Mouse (Mus musculus): ENCODE results near the gene Rmnd5a.
"Not testable (repeated sequence)": the region's sequence is repeated elsewhere in the genome, so short reads cannot be mapped to it uniquely, and the experiment has no call there.

The Rmnd5a gene

GRCm38 (mm10) chr6:71440492-71441250 lies at the start of gene Rmnd5a:
Gene Rmnd5a, minus strand, starts transcription at chr6:71440637.
- peak; percentile 99 for DNase-seq

- DNase-seq, result no peak
These were observed 47.5 kb upstream of the Rmnd5a start for GRCm38 (mm10) chr6:71487966-71488365.

- no peak for DNase-seq
These were observed 46.4 kb upstream of the Rmnd5a start for GRCm38 (mm10) chr6:71486867-71487266.

DNA sequence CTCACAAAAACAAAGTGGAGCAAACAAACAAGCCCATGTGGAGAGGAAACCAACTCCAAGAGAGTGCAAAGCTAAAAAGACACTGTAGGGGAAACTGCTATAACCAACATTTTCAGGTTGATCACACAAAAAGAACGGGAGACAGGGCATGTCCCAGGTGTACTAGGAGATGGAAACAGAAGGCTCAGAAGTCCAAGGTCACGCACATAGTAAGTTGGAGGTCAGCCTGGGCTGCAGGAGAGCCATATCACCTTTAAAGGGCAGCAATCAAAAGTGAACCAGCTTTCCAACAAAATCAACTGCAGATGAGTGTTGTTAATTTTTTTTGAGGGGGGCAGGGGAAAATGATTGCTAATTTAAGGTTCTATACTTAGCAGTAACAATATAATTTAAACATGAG lies 45.8 kb upstream of the Rmnd5a start:
- no peak for DNase-seq

DNA sequence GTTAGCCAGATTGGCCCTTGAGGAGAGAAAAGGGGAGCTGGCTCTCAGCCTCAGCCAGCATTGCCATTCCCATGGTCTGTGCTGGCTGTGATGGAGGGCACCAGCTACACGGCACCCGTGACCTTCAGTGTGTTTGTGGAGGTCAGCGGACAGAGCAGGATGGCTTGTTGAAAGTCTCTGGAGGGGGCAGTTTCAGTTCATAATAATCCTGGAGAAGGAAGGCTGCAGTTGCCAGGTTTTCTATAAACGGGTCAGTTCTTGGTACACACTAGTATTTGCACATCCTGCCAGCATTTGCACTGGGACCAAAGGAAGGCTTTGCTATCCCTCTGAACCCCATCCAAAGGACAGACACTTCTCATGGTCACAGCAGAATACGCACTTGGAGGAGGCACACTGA lies 44.8 kb upstream of the Rmnd5a start:
- no peak for DNase-seq

- DNase-seq, result no peak
These were observed 40.7 kb upstream of the Rmnd5a start for GRCm38 (mm10) chr6:71481136-71481535.

DNA sequence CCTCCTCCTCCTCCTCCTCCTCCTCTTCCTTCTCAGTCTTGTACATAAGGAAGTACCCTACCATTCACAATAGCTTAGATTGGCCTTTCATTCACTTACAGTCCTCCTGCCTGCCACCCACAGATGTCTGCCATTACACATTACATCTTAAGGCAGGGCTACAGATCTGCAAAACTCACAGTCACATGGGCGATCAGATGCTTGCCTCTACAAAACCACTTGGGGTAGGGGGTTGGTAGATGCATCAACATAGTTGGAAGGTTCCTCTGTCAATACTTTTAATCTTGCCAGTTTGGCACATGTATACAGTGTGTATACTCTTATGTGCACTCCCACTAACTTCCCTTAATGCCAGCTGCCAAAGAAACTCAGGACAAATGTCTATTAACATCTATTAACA lies 39.7 kb upstream of the Rmnd5a start:
- DNase-seq, result no peak

GRCm38 (mm10) chr6:71479588-71479987 lies 39.2 kb upstream of the Rmnd5a start:
- DNase-seq, result not testable (repeated sequence)

GRCm38 (mm10) chr6:71478816-71479568 lies 38.6 kb upstream of the Rmnd5a start:
- DNase-seq, result not testable (repeated sequence)

DNA sequence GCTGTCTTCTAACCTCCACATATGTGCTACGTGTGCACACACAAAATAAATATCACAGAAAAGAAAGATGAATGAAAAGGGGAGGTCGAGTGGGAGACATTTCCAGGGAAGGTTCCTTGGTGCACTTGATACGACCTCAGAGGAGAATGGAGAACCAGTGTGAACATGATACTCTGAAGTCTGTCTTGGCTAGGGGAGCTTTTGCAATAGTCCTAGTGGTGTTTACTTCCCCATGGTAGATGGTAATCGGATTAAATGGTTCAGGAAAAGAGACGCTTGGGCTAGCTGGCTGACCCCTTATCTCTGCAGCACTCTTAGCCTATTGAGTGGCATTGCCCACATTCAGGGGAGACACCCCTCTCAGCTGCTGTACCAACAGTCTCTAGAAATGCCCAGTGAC lies 36.3 kb upstream of the Rmnd5a start:
- DNase-seq, result no peak

DNA sequence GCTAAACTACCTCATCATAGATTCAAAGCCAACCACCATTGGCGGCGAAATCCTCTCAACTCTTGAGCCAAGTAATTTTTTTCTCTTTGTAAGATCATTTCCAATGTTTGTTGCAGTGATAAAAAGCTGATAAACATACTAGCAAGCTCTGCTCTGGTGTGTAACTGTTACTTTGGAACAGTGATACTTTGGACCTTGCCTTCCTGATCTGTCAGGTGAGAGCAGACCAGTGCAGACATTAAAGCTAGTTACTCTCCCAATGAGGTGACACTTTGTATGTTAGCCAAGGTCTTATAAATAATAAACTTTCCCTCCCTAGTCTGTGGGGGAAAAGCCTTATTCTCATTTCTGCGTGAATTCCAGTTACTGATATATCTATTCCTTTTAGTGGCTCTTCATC lies 35.2 kb upstream of the Rmnd5a start:
- no peak for DNase-seq

GRCm38 (mm10) chr6:71472786-71473185 lies 32.3 kb upstream of the Rmnd5a start:
- DNase-seq, result no peak

- DNase-seq, result no peak
These were observed 31.5 kb upstream of the Rmnd5a start for GRCm38 (mm10) chr6:71471830-71472520.

DNA sequence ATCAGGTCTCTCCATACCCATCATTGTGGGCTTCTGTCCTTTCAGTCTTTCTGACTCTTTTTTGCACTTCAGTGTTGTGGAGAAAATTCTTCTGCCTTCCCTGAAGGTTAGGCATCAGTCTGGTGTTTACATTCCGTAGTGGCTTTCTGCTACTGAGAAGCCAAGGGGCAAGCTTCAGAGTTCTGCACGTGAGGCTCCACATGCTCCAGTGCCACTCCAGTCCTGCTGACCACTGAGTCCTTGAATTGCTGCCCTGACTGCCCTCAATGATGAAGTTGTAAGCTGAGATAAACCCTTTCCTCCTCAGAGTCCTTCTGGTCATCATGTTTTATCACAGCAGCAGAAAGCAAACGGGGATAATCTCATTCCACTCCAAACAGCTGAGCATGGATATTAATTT lies 28.9 kb upstream of the Rmnd5a start:
- DNase-seq, result no peak

GRCm38 (mm10) chr6:71467766-71468165 lies 27.3 kb upstream of the Rmnd5a start:
- no peak for DNase-seq

GRCm38 (mm10) chr6:71465146-71465545 lies 24.7 kb upstream of the Rmnd5a start:
- no peak for DNase-seq

- DNase-seq, result no peak
These were observed 17.6 kb upstream of the Rmnd5a start for GRCm38 (mm10) chr6:71457956-71458608.

DNA sequence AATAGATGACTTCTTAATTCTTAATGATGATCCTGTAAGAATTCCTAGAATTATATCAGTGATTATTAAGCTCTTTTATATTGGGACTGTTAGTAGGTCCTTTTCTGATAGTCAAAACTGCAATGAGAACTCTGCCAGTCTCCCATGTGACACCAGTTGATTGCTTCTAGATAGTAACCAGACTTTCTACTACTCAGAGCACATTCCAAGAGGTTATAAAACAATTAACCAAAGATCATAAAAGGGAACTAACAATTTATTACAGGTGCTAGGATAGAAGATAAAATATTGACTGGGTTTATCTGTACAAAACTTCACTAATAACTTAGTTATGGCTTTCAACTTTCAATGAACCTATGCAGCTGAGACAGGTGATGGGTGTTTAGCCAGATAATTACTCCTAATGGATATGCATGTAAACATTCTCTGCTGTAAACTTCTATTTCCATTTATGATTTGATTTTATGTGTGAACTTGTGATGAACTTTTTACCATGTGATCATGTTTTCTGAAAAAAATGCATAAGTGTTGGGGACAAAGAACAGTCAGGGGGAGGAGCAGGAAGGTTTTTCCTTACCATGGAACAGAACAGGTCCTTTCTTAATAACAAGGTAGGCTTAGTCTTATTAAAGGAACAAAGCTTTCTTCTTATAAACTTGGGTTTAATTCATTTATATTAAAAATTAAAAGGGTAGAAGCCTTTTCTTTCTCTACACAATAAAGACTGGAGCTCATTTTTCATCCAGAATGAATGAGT lies 13.7 kb upstream of the Rmnd5a start:
- DNase-seq, result not testable (repeated sequence)

GRCm38 (mm10) chr6:71452792-71453191 lies 12.4 kb upstream of the Rmnd5a start:
- DNase-seq, result no peak

DNA sequence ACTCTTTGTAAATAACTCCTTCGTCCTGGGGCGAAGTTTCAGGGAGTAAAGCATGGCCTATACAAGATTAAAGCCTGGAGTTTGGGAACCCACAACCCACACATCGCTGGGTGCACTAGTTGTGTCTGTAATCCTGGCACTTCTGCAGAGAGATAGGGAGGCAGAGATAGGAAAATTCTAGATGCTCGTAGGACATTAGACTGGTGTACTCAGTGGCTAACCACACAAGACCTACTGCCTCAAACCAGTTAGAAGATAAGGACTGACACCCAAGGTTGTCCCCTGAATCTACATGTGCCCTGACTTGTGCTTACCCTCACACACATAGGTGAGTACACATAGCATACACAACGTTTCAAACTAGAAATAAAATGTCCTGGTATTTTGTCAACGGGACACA lies 5.1 kb upstream of the Rmnd5a start:
- no peak for DNase-seq

GRCm38 (mm10) chr6:71444756-71445155 lies 4.3 kb upstream of the Rmnd5a start:
- DNase-seq, result no peak

DNA sequence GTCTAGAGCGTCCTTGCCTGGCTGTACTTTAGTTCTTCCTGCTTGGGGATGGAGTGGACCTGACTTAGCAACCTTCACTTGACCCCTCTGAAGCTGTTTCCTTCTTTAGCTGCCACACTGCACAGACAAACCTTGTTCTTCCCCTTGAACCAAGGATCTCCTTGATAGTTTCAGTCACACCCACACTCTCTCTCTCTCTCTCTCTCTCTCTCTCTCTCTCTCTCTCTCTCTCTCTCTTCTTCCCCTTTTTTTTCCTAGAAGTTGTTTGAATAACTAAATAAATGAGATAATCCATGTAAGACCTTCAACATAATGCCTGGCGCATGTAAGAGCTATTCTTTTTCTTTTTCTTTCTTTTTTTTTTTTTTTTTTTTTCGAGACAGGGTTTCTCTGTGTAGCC lies 1.7 kb upstream of the Rmnd5a start:
- no peak for DNase-seq

GRCm38 (mm10) chr6:71441251-71441580 lies 779 bp upstream of the Rmnd5a start:
- DNase-seq, result no peak

All from cerebellum, adult 9-10 months (tissue).